Mouse (Mus musculus) spleen, adult 2 months (tissue): ENCODE measurements around the gene Eif2b4.

Experiments
- CTCF ChIP-seq: fragments of 200-500 bp; IDR thresholded peaks from 2 replicates; pipeline ENCODE4 v1.5.1; 2011; ENCODE audit warnings: mild to moderate bottlenecking, inconsistent platforms; ENCODE audit not compliant: insufficient read depth, insufficient read length, insufficient replicate concordance; ENCODE audit errors: extremely low read depth
- POLR2A ChIP-seq: fragments of 200-500 bp; IDR thresholded peaks from 2 replicates; pipeline ENCODE4 v1.6.1; 2011; ENCODE audit warnings: low read depth, low read length, inconsistent platforms

DNA sequence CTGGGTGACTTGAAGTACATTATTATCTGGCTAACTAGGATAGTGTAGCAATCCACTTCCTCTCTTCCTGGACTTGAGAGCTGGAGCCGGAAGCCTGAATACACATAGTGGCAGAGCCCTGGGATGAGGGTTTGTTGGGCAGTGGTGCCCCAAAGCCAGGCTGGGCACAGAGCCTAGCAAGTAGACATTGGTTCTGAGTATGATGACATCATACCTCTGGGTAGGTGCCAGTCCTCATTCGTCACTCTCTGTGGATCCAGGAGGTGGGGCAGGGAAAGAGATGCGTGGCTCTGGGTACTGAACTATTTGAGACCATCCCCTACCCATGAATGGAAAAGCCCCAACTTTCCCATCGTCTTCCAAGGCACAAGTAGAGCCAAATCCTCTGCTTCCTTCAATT, 43.4 kb downstream of the Eif2b4 start:
- no peak for TF ChIP-seq CTCF
- no peak for TF ChIP-seq POLR2A
